Mouse (Mus musculus): ENCODE results near the gene Inka2.

The Inka2 gene

GRCm38 (mm10) chr3:105704031-105705008 lies at the start of gene Inka2:
Gene Inka2 (plus strand): TSS chr3:105704599.
- DNase-seq, result peak; percentile 83

GRCm38 (mm10) chr3:105655031-105655585 lies 49.3 kb upstream of the Inka2 start:
- no peak for DNase-seq

- DNase-seq, result no peak
Measured at GRCm38 (mm10) chr3:105660530-105660929, 43.9 kb upstream of the Inka2 start.

- no peak for DNase-seq
Measured at GRCm38 (mm10) chr3:105663043-105663442, 41.4 kb upstream of the Inka2 start.

- no peak for DNase-seq
Measured at GRCm38 (mm10) chr3:105665105-105665765, 39.2 kb upstream of the Inka2 start.

- DNase-seq, result no peak
Measured at GRCm38 (mm10) chr3:105666996-105667523, 37.3 kb upstream of the Inka2 start.

- no peak for DNase-seq
Measured at GRCm38 (mm10) chr3:105668161-105668560, 36.2 kb upstream of the Inka2 start.

- no peak for DNase-seq
Measured at GRCm38 (mm10) chr3:105669776-105670175, 34.6 kb upstream of the Inka2 start.

GRCm38 (mm10) chr3:105670801-105671200 lies 33.6 kb upstream of the Inka2 start:
- DNase-seq, result no peak

GRCm38 (mm10) chr3:105674595-105675218 lies 29.7 kb upstream of the Inka2 start:
- peak; percentile 60 for DNase-seq

GRCm38 (mm10) chr3:105675932-105676331 lies 28.5 kb upstream of the Inka2 start:
- no peak for DNase-seq

GRCm38 (mm10) chr3:105680346-105680745 lies 24.1 kb upstream of the Inka2 start:
- no peak for DNase-seq

GRCm38 (mm10) chr3:105686394-105687323 lies 17.7 kb upstream of the Inka2 start:
- no peak for DNase-seq

GRCm38 (mm10) chr3:105687324-105688060 lies 16.9 kb upstream of the Inka2 start, which contains the start of gene Ddx20:
Gene Ddx20 (minus strand): TSS chr3:105687574.
- peak; percentile 92 for DNase-seq

- DNase-seq, result no peak
Measured at GRCm38 (mm10) chr3:105688536-105688935, 15.9 kb upstream of the Inka2 start.

- no peak for DNase-seq
Measured at GRCm38 (mm10) chr3:105693327-105694080, 10.9 kb upstream of the Inka2 start.

- DNase-seq, result peak; percentile 64
Measured at GRCm38 (mm10) chr3:105695476-105696386, 8.7 kb upstream of the Inka2 start.

- DNase-seq, result no peak
Measured at GRCm38 (mm10) chr3:105696387-105697147, 7.8 kb upstream of the Inka2 start.
